Mouse (Mus musculus): Measurements from ENCODE around the gene Ywhag.

- no peak for TF ChIP-seq CTCF (IDR thresholded peaks at IDR 0.05; ENCODE audit: control insufficient read depth, insufficient read depth, insufficient read length)
- TF ChIP-seq MYOG (IDR thresholded peaks at IDR 0.05; ENCODE audit: control insufficient read depth, extremely low read depth, insufficient read length) = no peak
- no peak for TF ChIP-seq USF1 (IDR thresholded peaks at IDR 0.05; ENCODE audit: low read depth)
- no peak for TF ChIP-seq MYOD1 (IDR thresholded peaks at IDR 0.05; ENCODE audit: control insufficient read depth, insufficient read length, low read depth)
- no peak for TF ChIP-seq MAX (IDR thresholded peaks at IDR 0.05)
These were observed 49.8 kb downstream of the Ywhag start for GRCm38 (mm10) chr5:135884641-135885040.

All from C2C12 (cell line).